Mouse (Mus musculus) left cerebral cortex, postnatal 4 days (tissue): ENCODE results near the gene Ncapg2. TPM values are rescaled to one million over a fixed set of nuclear protein-coding genes. Genes with fewer than 3 reads are reported as not detected.

Experiments used
- total RNA-seq, 2 experiments: library from RNA; stranded (reverse); gene quantifications; 2 replicates each; pipeline ENCODE4 v1.2.3; 2021

Ncapg2 gene
- total RNA-seq, 2 experiments from 2014 or later, result 9.9 to 12.1 TPM

Other genes starting within 250 kb of the Ncapg2 start
- gene Wdr60, start 142.4 kb upstream of the Ncapg2 start, total RNA-seq, result 10 to 100 TPM; 16.6 to 19.4 TPM
- gene Gm11027, start 130.0 kb upstream of the Ncapg2 start, total RNA-seq, result not detected
- 10 to 100 TPM; 52.5 to 72.2 TPM for gene Esyt2, start 124.2 kb upstream of the Ncapg2 start, total RNA-seq
- 100 to 1,000 TPM; 172 to 180 TPM for gene Ptprn2, start 80.3 kb downstream of the Ncapg2 start, total RNA-seq